Mouse (Mus musculus): ENCODE results near the gene Sgsh. TPM values are rescaled to one million over a fixed set of nuclear protein-coding genes. Genes with fewer than 3 reads are reported as not detected.

Gene Sgsh
- polyA plus RNA-seq, 1 experiment: 4.2 TPM

DNA sequence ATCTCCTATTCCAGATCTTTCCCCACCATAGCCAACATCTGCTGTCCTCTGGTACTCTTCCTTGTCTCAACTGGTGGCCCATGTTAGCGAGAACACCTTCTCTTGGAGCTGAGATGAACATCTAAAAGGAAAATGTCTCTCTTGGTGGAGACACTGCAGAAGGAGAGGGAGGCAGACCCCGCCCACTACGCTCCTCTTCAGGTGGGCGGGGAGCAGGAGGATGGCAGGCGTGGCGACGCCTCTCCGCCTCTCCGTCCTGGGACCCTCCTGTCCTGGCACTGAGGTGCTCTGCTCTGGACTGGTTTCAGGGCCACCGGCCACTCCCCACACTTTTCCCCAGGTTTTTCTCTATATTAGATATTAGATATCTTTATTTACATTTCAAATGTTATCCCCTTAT is 44.7 kb downstream of the Sgsh start:
- H3K27me3 ChIP-seq (ENCODE audit: control insufficient read depth, insufficient read depth, insufficient read length): peaks cover 11% of the 10 kb centered on the region
- no peak overlapping the region for H3K4me2 ChIP-seq (ENCODE audit: low read depth)
- no peaks in the 10 kb centered on the region for H3K79me2 ChIP-seq (ENCODE audit: control insufficient read depth, insufficient read depth)
- H3ac ChIP-seq (ENCODE audit: control insufficient read depth, insufficient read length): no peak overlapping the region
- TF ChIP-seq CEBPB (IDR thresholded peaks at IDR 0.05; ENCODE audit: insufficient read depth, poor library complexity, severe bottlenecking) (no peak), MAX (IDR thresholded peaks at IDR 0.05; ENCODE audit: low read depth) (no peak), TCF3 (IDR thresholded peaks at IDR 0.05; ENCODE audit: insufficient read length, low read depth) (no peak), POLR2A (IDR thresholded peaks at IDR 0.05; ENCODE audit: insufficient read length, low read depth) (no peak), USF1 (IDR thresholded peaks at IDR 0.05; ENCODE audit: low read depth) (no peak), SRF (IDR thresholded peaks at IDR 0.05; ENCODE audit: control insufficient read depth, insufficient read length, low read depth) (no peak), REST (IDR thresholded peaks at IDR 0.05; ENCODE audit: insufficient read depth, insufficient read length) (no peak), MYOG (IDR thresholded peaks at IDR 0.05; ENCODE audit: control insufficient read depth in 1 of 3, insufficient read depth in 1 of 3, insufficient read length in 2 of 3, low read depth in 2 of 3) (no peak), POLR2AphosphoS2 (IDR thresholded peaks at IDR 0.05; ENCODE audit: insufficient read length, low read depth) (no peak), TCF12 (IDR thresholded peaks at IDR 0.05; ENCODE audit: insufficient read depth, poor library complexity, severe bottlenecking) (no peak), MYOD1 (IDR thresholded peaks at IDR 0.05; ENCODE audit: control insufficient read depth in 1 of 3, insufficient read length in 2 of 3, low read depth in 2 of 3) (no peak), E2F4 (IDR thresholded peaks at IDR 0.05; ENCODE audit: insufficient read depth) (no peak)
- H3K4me3 ChIP-seq: no peak overlapping the region
- no peaks in the 10 kb centered on the region for H3K36me3 ChIP-seq (ENCODE audit: control insufficient read depth, insufficient read depth)

DNA sequence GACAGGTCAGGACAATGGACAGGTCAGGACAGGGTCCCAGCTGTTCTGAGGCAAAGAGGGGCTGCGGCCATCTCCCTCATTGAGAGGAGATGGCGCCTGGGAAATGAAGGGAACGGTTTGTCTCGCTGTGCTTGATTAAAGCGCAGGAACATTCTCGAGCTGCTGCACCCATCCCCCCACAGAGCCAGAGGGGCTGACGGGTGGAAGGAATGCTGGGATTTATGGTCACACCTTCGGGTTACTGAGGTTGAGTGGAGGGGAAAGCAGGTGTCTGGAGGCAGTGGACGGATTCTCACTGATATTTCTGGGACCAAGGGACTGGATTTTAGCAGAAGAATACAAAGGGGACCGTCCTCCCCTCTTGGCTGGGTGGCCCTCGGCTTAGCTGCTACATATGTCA is 47.4 kb downstream of the Sgsh start:
- H3K36me3 ChIP-seq (ENCODE audit: control insufficient read depth, insufficient read depth): no peaks in the 10 kb centered on the region

DNA sequence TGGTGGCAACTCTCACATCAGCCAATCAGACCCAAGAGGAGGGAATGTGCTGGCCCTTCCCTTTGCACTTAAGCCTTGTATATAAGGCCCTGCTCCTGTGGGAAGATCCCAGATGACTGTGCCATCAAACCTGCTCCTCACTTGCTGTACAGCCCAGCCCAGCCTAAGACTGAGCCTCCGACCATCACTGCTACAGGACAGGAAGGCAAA is 47.8 kb downstream of the Sgsh start, which contains the start of gene Card14:
Gene Card14, plus strand, starts transcription at position 111 of the 210 bp plus-strand sequence.
- no peak for TF ChIP-seq REST (IDR thresholded peaks at IDR 0.05; ENCODE audit: insufficient read depth, insufficient read length)
- TF ChIP-seq POLR2A (IDR thresholded peaks at IDR 0.05; ENCODE audit: insufficient read length, low read depth): peak; percentile 31
- H3ac ChIP-seq (ENCODE audit: control insufficient read depth, insufficient read length): no peak within 1 kb of the TSS
- H3K27me3 ChIP-seq (ENCODE audit: control insufficient read depth, insufficient read depth, insufficient read length): peaks cover 38% of the 10 kb centered on the region
- H3K79me2 ChIP-seq (ENCODE audit: control insufficient read depth, insufficient read depth): no peaks in the 10 kb centered on the region
- peak within 1 kb of the TSS; percentile 51 for H3K4me2 ChIP-seq (ENCODE audit: low read depth)
- H3K36me3 ChIP-seq (ENCODE audit: control insufficient read depth, insufficient read depth): no peaks in the 10 kb centered on the region
- H3K4me3 ChIP-seq: no peak within 1 kb of the TSS

More for the DNA sequence above, 47.4 kb downstream of the Sgsh start:
- no peak overlapping the region for H3ac ChIP-seq (ENCODE audit: control insufficient read depth, insufficient read length)
- peak overlapping the region; percentile 42 for H3K4me2 ChIP-seq (ENCODE audit: low read depth)
- peaks cover 34% of the 10 kb centered on the region for H3K27me3 ChIP-seq (ENCODE audit: control insufficient read depth, insufficient read depth, insufficient read length)
- TF ChIP-seq USF1 (IDR thresholded peaks at IDR 0.05; ENCODE audit: low read depth) (no peak), TCF12 (IDR thresholded peaks at IDR 0.05; ENCODE audit: insufficient read depth, poor library complexity, severe bottlenecking) (no peak), REST (IDR thresholded peaks at IDR 0.05; ENCODE audit: insufficient read depth, insufficient read length) (peak; percentile 34), MYOD1 (IDR thresholded peaks at IDR 0.05; ENCODE audit: control insufficient read depth in 1 of 3, insufficient read length in 2 of 3, low read depth in 2 of 3) (peak in 1 of 3 experiments; percentile 4), TCF3 (IDR thresholded peaks at IDR 0.05; ENCODE audit: insufficient read length, low read depth) (no peak), CEBPB (IDR thresholded peaks at IDR 0.05; ENCODE audit: insufficient read depth, poor library complexity, severe bottlenecking) (no peak), SRF (IDR thresholded peaks at IDR 0.05; ENCODE audit: control insufficient read depth, insufficient read length, low read depth) (no peak), POLR2A (IDR thresholded peaks at IDR 0.05; ENCODE audit: insufficient read length, low read depth) (no peak), MYOG (IDR thresholded peaks at IDR 0.05; ENCODE audit: control insufficient read depth in 1 of 3, insufficient read depth in 1 of 3, insufficient read length in 2 of 3, low read depth in 2 of 3) (peak in 1 of 3 experiments; percentile 53)
- H3K79me2 ChIP-seq (ENCODE audit: control insufficient read depth, insufficient read depth): no peaks in the 10 kb centered on the region
- H3K4me3 ChIP-seq: no peak overlapping the region

DNA sequence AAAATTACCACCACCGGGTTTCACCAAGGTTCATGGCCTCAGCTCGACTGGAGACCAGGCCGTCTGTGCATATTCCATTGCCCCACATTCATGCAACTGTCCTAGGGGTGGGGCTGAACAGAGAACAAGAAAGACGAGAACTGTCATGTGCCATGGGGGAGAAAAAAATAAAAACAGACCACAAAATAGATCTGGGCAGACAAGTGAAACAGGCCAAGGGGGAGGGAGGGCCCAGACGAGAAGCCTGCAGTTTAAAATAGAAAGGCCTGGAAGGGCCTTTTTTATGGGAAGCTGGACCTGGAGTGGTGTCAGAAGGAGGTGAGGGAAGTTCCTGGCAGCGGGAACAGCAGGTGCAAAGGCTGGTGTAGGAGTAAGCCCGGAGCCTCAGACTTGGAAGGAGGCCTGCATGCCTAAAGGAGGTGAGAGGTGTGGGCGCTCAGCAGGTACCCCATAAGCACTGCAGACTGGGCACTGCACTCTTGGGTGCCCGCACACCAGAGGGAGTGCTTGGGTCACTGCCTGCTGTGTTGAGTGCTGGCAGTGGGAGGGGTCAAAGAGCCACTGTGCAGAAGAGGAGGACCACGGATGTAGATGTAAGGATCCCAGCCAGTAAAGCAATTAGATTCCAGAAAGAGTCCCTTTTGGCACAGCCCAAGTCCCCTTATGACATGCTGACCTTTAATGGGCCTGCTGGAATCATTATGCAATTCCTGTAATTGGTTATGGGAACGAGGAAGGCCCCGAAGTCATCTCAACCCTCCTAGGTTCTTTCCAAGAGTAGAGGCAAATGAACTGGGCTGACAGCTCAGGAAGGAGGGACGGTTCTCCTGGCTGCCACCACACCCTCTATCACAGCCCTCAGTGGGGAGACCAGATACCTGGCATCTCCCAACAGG is 48.3 kb downstream of the Sgsh start:
- Histone ChIP-seq H3K36me3 (ENCODE audit: control insufficient read depth, insufficient read depth) (no peaks in the 10 kb centered on the region), H3ac (ENCODE audit: control insufficient read depth, insufficient read length) (no peak overlapping the region), H3K4me3 (no peak overlapping the region), H3K27me3 (ENCODE audit: control insufficient read depth, insufficient read depth, insufficient read length) (peaks cover 40% of the 10 kb centered on the region), H3K79me2 (ENCODE audit: control insufficient read depth, insufficient read depth) (no peaks in the 10 kb centered on the region), H3K4me2 (ENCODE audit: low read depth) (peak overlapping the region; percentile 13)
- TF ChIP-seq SRF (IDR thresholded peaks at IDR 0.05; ENCODE audit: control insufficient read depth, insufficient read length, low read depth): no peak
- no peak for TF ChIP-seq E2F4 (IDR thresholded peaks at IDR 0.05; ENCODE audit: insufficient read depth)
- no peak for TF ChIP-seq USF1 (IDR thresholded peaks at IDR 0.05; ENCODE audit: low read depth)
- TF ChIP-seq POLR2A (IDR thresholded peaks at IDR 0.05; ENCODE audit: insufficient read length, low read depth): no peak
- TF ChIP-seq REST (IDR thresholded peaks at IDR 0.05; ENCODE audit: insufficient read depth, insufficient read length): no peak
- no peak for TF ChIP-seq TCF12 (IDR thresholded peaks at IDR 0.05; ENCODE audit: insufficient read depth, poor library complexity, severe bottlenecking)
- TF ChIP-seq TCF3 (IDR thresholded peaks at IDR 0.05; ENCODE audit: insufficient read length, low read depth): no peak
- TF ChIP-seq CEBPB (IDR thresholded peaks at IDR 0.05; ENCODE audit: insufficient read depth, poor library complexity, severe bottlenecking): no peak
- no peak for TF ChIP-seq MAX (IDR thresholded peaks at IDR 0.05; ENCODE audit: low read depth)
- TF ChIP-seq MYOG (IDR thresholded peaks at IDR 0.05; ENCODE audit: control insufficient read depth in 1 of 3, insufficient read depth in 1 of 3, insufficient read length in 2 of 3, low read depth in 2 of 3): peak in 1 of 3 experiments; percentile 62
- no peak for TF ChIP-seq POLR2AphosphoS2 (IDR thresholded peaks at IDR 0.05; ENCODE audit: insufficient read length, low read depth)
- peak in 1 of 3 experiments; percentile 54 for TF ChIP-seq MYOD1 (IDR thresholded peaks at IDR 0.05; ENCODE audit: control insufficient read depth in 1 of 3, insufficient read length in 2 of 3, low read depth in 2 of 3)

Data from myocyte (in vitro differentiated cells).